Mouse (Mus musculus): ENCODE results near the gene Akr1b8. TPM values are rescaled to one million over a fixed set of nuclear protein-coding genes. Genes with fewer than 3 reads are reported as not detected.

The Akr1b8 gene
- polyA plus RNA-seq (2012; rRNA removed): 2.0 and 23.5 TPM in 2 replicates

- 14% methylated on average over 16 of the region's 16 CpGs for WGBS
Measured at GRCm38 (mm10) chr6:34353658-34354353, at the start of gene Akr1b8. Gene Akr1b8, plus strand, starts transcription at chr6:34354119.

DNA sequence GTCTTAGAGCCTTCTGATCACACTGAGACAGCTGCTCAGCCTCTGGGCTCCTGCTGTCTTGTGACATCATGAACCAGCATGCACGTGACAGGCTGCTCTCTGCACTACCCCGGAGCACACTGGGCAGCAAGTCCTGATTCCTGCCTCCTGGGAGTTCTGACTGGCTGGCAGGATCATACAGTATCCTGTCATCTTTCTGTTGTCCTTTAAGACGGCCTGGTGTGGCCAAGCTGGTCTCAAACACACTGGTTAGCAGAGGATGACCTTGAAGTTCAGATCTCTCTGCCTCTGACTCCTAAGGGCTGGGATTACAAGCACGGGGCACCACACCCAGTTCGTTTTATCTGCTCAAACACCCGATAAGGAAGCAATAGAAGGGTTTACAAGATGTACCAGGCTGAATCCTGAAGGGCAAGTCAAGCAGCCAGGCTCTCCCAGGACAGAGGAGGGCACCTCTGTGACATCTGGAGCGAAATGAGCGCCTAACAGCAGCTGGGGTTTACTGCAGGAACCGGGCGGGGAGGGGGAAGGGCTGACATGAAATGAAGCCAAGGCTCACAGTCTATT lies 49.2 kb upstream of the Akr1b8 start:
- no peak overlapping the region for H3K4me3 ChIP-seq (ENCODE audit: low read depth, low read length)
- 32% methylated on average over 10 of the region's 10 CpGs for WGBS
- H3K27me3 ChIP-seq (ENCODE audit: control insufficient read depth, insufficient read depth, low read length): no peaks in the 10 kb centered on the region
- H3K36me3 ChIP-seq (ENCODE audit: control insufficient read depth, insufficient read depth, low read length): peaks cover 12% of the 10 kb centered on the region
- peaks cover 4% of the 10 kb centered on the region for H3K4me1 ChIP-seq (ENCODE audit: control insufficient read depth, insufficient read depth, insufficient read length, low read length)
- TF ChIP-seq CTCF (IDR thresholded peaks at IDR 0.05; ENCODE audit: extremely low read depth, insufficient read length, insufficient replicate concordance, low read depth, low read length): no peak
- TF ChIP-seq POLR2A (IDR thresholded peaks at IDR 0.05; ENCODE audit: low read depth, low read length): no peak
- peak overlapping the region; percentile 28 for H3K27ac ChIP-seq (ENCODE audit: insufficient read depth, low read depth, low read length)

More at GRCm38 (mm10) chr6:34353658-34354353, at the start of gene Akr1b8:
- H3K4me3 ChIP-seq (ENCODE audit: low read depth, low read length): peak within 1 kb of the TSS; percentile 23
- no peak within 1 kb of the TSS for H3K27ac ChIP-seq (ENCODE audit: insufficient read depth, low read depth, low read length)
- H3K4me1 ChIP-seq (ENCODE audit: control insufficient read depth, insufficient read depth, insufficient read length, low read length): peaks cover 9% of the 10 kb centered on the region; the same call in 1 of the 2 replicates
- no peaks in the 10 kb centered on the region for H3K27me3 ChIP-seq (ENCODE audit: control insufficient read depth, insufficient read depth, low read length)
- H3K36me3 ChIP-seq (ENCODE audit: control insufficient read depth, insufficient read depth, low read length): no peaks in the 10 kb centered on the region
- TF ChIP-seq POLR2A (IDR thresholded peaks at IDR 0.05; ENCODE audit: low read depth, low read length): no peak
- TF ChIP-seq CTCF (IDR thresholded peaks at IDR 0.05; ENCODE audit: extremely low read depth, insufficient read length, insufficient replicate concordance, low read depth, low read length): no peak

GRCm38 (mm10) chr6:34306797-34307196 lies 47.1 kb upstream of the Akr1b8 start:
- no peak for TF ChIP-seq POLR2A (IDR thresholded peaks at IDR 0.05; ENCODE audit: low read depth, low read length)
- peaks cover 25% of the 10 kb centered on the region for H3K36me3 ChIP-seq (ENCODE audit: control insufficient read depth, insufficient read depth, low read length)
- 93% methylated on average over 6 of the region's 6 CpGs for WGBS
- H3K27me3 ChIP-seq (ENCODE audit: control insufficient read depth, insufficient read depth, low read length): no peaks in the 10 kb centered on the region
- H3K4me3 ChIP-seq (ENCODE audit: low read depth, low read length): no peak overlapping the region
- peaks cover 4% of the 10 kb centered on the region for H3K4me1 ChIP-seq (ENCODE audit: control insufficient read depth, insufficient read depth, insufficient read length, low read length)
- H3K27ac ChIP-seq (ENCODE audit: insufficient read depth, low read depth, low read length): no peak overlapping the region

DNA sequence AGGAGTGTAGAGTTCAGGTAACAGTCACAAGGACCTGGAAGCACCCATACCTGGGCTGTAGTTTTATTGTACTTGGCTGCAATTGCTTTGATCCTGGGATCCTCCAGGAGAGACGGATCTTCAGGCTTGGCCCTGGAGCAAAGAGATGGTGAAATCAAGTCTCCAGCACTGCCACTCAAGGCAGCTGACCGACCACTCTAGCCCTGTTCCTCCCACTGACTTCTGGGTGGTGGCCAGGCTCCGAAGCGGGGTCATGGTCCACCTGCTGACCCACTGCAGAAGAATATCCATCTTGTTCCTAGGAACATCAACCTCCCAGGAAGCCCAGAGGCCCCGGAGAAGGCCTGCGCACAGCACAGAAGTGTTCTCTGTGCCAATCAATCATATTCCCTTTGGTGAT lies 44.4 kb upstream of the Akr1b8 start:
- Histone ChIP-seq H3K27me3 (ENCODE audit: control insufficient read depth, insufficient read depth, low read length) (no peaks in the 10 kb centered on the region), H3K27ac (ENCODE audit: insufficient read depth, low read depth, low read length) (no peak overlapping the region), H3K36me3 (ENCODE audit: control insufficient read depth, insufficient read depth, low read length) (peaks cover 30% of the 10 kb centered on the region), H3K4me1 (ENCODE audit: control insufficient read depth, insufficient read depth, insufficient read length, low read length) (peaks cover 2% of the 10 kb centered on the region), H3K4me3 (ENCODE audit: low read depth, low read length) (no peak overlapping the region)
- 94% methylated on average over 6 of the region's 6 CpGs for WGBS
- no peak for TF ChIP-seq POLR2A (IDR thresholded peaks at IDR 0.05; ENCODE audit: low read depth, low read length)
- no peak for TF ChIP-seq CTCF (IDR thresholded peaks at IDR 0.05; ENCODE audit: extremely low read depth, insufficient read length, insufficient replicate concordance, low read depth, low read length)

- Histone ChIP-seq H3K27ac (ENCODE audit: insufficient read depth, low read depth, low read length) (no peak overlapping the region), H3K36me3 (ENCODE audit: control insufficient read depth, insufficient read depth, low read length) (peaks cover 30% of the 10 kb centered on the region), H3K4me3 (ENCODE audit: low read depth, low read length) (no peak overlapping the region), H3K4me1 (ENCODE audit: control insufficient read depth, insufficient read depth, insufficient read length, low read length) (no peaks in the 10 kb centered on the region), H3K27me3 (ENCODE audit: control insufficient read depth, insufficient read depth, low read length) (no peaks in the 10 kb centered on the region)
- TF ChIP-seq POLR2A (IDR thresholded peaks at IDR 0.05; ENCODE audit: low read depth, low read length) (no peak), CTCF (IDR thresholded peaks at IDR 0.05; ENCODE audit: extremely low read depth, insufficient read length, insufficient replicate concordance, low read depth, low read length) (no peak)
- WGBS: 94% methylated on average over 11 of the region's 11 CpGs
Measured at GRCm38 (mm10) chr6:34310023-34310595, 43.8 kb upstream of the Akr1b8 start.

DNA sequence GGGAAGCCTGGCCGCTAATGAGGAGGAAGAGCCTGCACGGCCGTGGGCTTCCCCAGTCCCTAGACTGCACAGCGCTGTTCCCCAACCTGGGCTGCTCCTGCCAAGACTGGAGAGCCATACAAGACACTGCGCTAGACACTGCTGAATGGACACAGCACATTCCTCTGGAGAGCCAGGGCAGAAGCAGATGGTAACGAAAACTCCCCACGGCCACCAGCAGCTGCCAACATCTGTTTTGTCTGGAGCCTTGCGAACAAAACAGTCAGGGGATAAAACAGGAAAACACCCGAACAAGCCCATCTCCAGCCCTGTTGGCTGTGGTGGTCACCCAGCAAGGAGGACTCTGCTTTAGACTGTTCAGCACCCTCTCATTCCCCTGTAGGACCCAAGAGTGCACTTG lies 40.5 kb upstream of the Akr1b8 start:
- TF ChIP-seq POLR2A (IDR thresholded peaks at IDR 0.05; ENCODE audit: low read depth, low read length) (no peak), CTCF (IDR thresholded peaks at IDR 0.05; ENCODE audit: extremely low read depth, insufficient read length, insufficient replicate concordance, low read depth, low read length) (no peak)
- 78% methylated on average over 9 of the region's 9 CpGs for WGBS
- Histone ChIP-seq H3K27me3 (ENCODE audit: control insufficient read depth, insufficient read depth, low read length) (no peaks in the 10 kb centered on the region), H3K4me1 (ENCODE audit: control insufficient read depth, insufficient read depth, insufficient read length, low read length) (0 out of 2 replicates have a peak, but pooled peaks cover 2% of the 10 kb centered on the region), H3K36me3 (ENCODE audit: control insufficient read depth, insufficient read depth, low read length) (peaks cover 26% of the 10 kb centered on the region), H3K27ac (ENCODE audit: insufficient read depth, low read depth, low read length) (no peak overlapping the region), H3K4me3 (ENCODE audit: low read depth, low read length) (no peak overlapping the region)

- Histone ChIP-seq H3K36me3 (ENCODE audit: control insufficient read depth, insufficient read depth, low read length) (peaks cover 22% of the 10 kb centered on the region), H3K27ac (ENCODE audit: insufficient read depth, low read depth, low read length) (no peak overlapping the region), H3K4me1 (ENCODE audit: control insufficient read depth, insufficient read depth, insufficient read length, low read length) (0 out of 2 replicates have a peak, but pooled peaks cover 2% of the 10 kb centered on the region), H3K4me3 (ENCODE audit: low read depth, low read length) (no peak overlapping the region), H3K27me3 (ENCODE audit: control insufficient read depth, insufficient read depth, low read length) (no peaks in the 10 kb centered on the region)
- TF ChIP-seq CTCF (IDR thresholded peaks at IDR 0.05; ENCODE audit: extremely low read depth, insufficient read length, insufficient replicate concordance, low read depth, low read length) (no peak), POLR2A (IDR thresholded peaks at IDR 0.05; ENCODE audit: low read depth, low read length) (no peak)
- WGBS: 97% methylated on average over 2 of the region's 2 CpGs
Measured at GRCm38 (mm10) chr6:34313921-34314320, 40.0 kb upstream of the Akr1b8 start.

All from small intestine, adult 2 months (tissue).